Mouse (Mus musculus): ENCODE results near the gene Usp24. TPM values are rescaled to one million over a fixed set of nuclear protein-coding genes. Genes with fewer than 3 reads are reported as not detected.

Gene Usp24
- polyA plus RNA-seq, 1 experiment: 21.4 TPM

DNA sequence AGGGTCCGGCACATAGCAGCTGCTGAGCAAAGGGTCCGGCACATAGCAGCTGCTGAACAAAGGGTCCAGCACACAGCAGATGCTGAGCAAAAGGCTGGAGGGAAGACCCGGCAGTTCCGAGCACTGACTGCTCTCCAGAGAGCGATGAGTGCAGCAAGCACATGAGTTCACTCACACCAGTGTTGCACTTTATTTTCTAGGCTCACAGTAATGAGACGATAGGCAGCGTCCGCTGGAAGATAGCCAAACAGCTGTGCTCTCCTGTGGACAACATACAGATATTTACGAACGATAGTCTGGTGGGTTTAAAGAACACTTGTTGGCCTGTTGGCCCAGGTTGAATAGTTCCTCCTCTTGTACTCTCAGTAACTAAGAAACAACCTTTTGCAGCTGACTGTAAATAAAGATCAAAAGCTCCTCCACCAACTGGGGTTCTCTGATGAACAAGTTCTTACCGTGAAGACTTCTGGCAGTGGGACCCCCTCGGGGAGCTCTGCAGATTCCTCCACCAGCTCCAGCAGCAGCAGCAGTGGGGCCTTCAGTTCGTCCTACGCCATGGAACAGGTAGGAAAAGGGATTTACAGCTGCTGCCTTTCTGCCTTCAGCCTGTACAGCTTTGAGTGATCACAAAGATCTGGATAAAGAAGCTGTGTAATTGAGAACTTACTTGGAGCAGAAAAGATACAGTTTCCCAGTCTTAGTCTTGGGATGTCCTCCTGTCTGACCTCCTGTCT is 63.0 kb downstream of the Usp24 start:
- no peak overlapping the region for H3K27ac ChIP-seq (ENCODE audit: insufficient read depth, low read depth, low read length)
- H3K4me1 ChIP-seq (ENCODE audit: control insufficient read depth, insufficient read depth, low read length): no peaks in the 10 kb centered on the region
- WGBS: 66% methylated on average over 14 of the region's 14 CpGs
- H3K36me3 ChIP-seq (ENCODE audit: control insufficient read depth, insufficient read depth, low read length): peaks cover 19% of the 10 kb centered on the region
- no peak overlapping the region for H3K4me3 ChIP-seq (ENCODE audit: insufficient read depth, low read depth, low read length)
- no peak for DNase-seq
- no peak for TF ChIP-seq CTCF (conservative IDR thresholded peaks at IDR 0.05; ENCODE audit: insufficient read depth, insufficient read length, low read depth, low read length)
- no peak for TF ChIP-seq POLR2A (IDR thresholded peaks at IDR 0.05; ENCODE audit: low read depth, low read length)
- no peaks in the 10 kb centered on the region for H3K27me3 ChIP-seq (replicated peaks; ENCODE audit: control insufficient read depth, insufficient read depth, low read length)

DNA sequence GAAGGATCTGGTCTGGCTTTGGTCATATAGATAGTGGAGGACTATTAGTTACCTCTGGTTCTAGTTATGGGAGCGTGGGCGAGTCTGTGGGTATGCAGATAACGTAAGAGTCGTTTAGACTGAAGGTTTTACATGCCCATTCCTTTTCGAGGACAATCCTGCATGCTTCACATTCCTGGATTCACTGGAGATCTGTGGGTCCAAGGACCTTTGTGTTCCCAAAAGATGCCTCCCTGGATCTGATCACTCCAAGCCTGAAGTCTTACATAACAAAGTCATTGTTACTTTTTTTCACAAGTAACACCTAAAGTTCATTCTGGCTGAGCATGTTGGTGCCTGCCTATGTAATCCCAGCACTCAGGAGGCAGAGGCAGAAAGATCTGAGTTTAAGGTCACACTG is 65.1 kb downstream of the Usp24 start:
- no peak for TF ChIP-seq POLR2A (IDR thresholded peaks at IDR 0.05; ENCODE audit: low read depth, low read length)
- Histone ChIP-seq H3K4me3 (ENCODE audit: insufficient read depth, low read depth, low read length) (no peak overlapping the region), H3K27ac (ENCODE audit: insufficient read depth, low read depth, low read length) (no peak overlapping the region), H3K27me3 (replicated peaks; ENCODE audit: control insufficient read depth, insufficient read depth, low read length) (no peaks in the 10 kb centered on the region), H3K4me1 (ENCODE audit: control insufficient read depth, insufficient read depth, low read length) (no peaks in the 10 kb centered on the region), H3K36me3 (ENCODE audit: control insufficient read depth, insufficient read depth, low read length) (peaks cover 24% of the 10 kb centered on the region)
- WGBS: 65% methylated on average over 5 of the region's 5 CpGs
- no peak for DNase-seq

DNA sequence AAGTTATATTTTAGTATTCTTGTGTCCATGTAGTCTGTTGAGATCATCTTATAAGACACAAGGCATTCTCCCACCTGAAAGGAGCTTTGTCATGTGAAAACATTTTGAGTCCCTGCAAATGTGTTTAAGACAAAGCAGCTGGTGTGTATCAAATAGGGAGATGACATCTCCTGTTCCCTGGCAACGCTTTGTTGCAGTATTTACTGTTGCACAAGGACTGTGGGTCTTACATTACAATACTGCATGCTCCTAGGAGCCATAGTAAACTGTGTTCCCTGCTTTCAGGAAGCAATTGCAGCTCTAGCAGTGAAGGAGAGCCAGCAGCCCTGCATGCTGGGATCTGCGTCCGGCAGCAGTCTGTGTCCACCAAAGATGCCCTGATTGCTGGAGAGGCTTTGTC is 73.9 kb downstream of the Usp24 start:
- H3K4me3 ChIP-seq (ENCODE audit: insufficient read depth, low read depth, low read length): no peak overlapping the region
- DNase-seq: no peak
- H3K27me3 ChIP-seq (replicated peaks; ENCODE audit: control insufficient read depth, insufficient read depth, low read length): no peaks in the 10 kb centered on the region
- peaks cover 25% of the 10 kb centered on the region for H3K36me3 ChIP-seq (ENCODE audit: control insufficient read depth, insufficient read depth, low read length)
- TF ChIP-seq POLR2A (IDR thresholded peaks at IDR 0.05; ENCODE audit: low read depth, low read length): no peak
- no peak for TF ChIP-seq CTCF (conservative IDR thresholded peaks at IDR 0.05; ENCODE audit: insufficient read depth, insufficient read length, low read depth, low read length)
- no peaks in the 10 kb centered on the region for H3K4me1 ChIP-seq (ENCODE audit: control insufficient read depth, insufficient read depth, low read length)
- no peak overlapping the region for H3K27ac ChIP-seq (ENCODE audit: insufficient read depth, low read depth, low read length)
- 70% methylated on average over 3 of the region's 3 CpGs for WGBS

DNA sequence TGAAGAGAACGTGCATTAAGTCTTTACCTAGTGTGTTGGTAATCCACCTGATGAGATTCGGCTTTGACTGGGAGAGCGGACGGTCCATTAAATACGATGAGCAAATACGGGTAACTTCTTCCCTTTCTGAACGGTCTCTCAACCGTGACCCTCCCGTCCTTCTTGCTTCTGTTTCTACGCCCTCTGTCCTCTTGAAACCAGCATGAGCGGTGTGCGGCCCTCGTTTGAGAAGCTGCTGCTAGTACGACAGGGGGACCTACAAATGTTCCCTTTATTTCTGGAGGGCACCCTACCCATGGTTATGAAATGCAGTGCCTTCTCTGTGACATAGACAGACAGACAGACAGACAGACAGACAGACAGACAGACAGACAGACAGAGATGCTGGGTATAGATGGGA is 93.6 kb downstream of the Usp24 start:
- DNase-seq: no peak

DNA sequence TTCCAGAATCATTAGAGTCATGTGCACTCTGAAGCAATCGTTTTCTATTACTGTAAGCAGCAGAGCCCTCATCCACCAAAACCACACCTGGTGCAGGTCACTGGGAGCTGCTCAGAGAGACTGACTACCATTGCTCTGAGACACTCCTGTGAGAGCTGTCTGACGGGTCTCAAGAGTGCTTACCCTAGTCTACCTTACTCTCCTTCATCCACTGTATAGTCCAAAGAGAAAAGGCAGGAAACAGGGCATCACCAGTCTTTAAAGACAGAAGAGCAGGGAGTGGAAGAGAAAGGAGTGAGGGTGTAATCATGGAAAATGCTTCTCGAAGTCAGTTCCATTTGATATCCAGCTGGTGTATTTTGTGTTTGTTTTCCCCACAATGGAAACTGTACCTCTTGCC is 103.2 kb downstream of the Usp24 start:
- no peak for TF ChIP-seq CTCF (conservative IDR thresholded peaks at IDR 0.05; ENCODE audit: insufficient read depth, insufficient read length, low read depth, low read length)
- no peak for TF ChIP-seq POLR2A (IDR thresholded peaks at IDR 0.05; ENCODE audit: low read depth, low read length)
- Histone ChIP-seq H3K27ac (ENCODE audit: insufficient read depth, low read depth, low read length) (no peak overlapping the region), H3K27me3 (replicated peaks; ENCODE audit: control insufficient read depth, insufficient read depth, low read length) (no peaks in the 10 kb centered on the region), H3K4me1 (ENCODE audit: control insufficient read depth, insufficient read depth, low read length) (peaks cover 2% of the 10 kb centered on the region; the same call in 1 of the 2 replicates), H3K4me3 (ENCODE audit: insufficient read depth, low read depth, low read length) (no peak overlapping the region), H3K36me3 (ENCODE audit: control insufficient read depth, insufficient read depth, low read length) (peaks cover 20% of the 10 kb centered on the region)
- WGBS: 79% methylated on average over 3 of the region's 3 CpGs
- DNase-seq: no peak

More for the DNA sequence above, 93.6 kb downstream of the Usp24 start:
- H3K27ac ChIP-seq (ENCODE audit: insufficient read depth, low read depth, low read length): no peak overlapping the region
- no peaks in the 10 kb centered on the region for H3K27me3 ChIP-seq (replicated peaks; ENCODE audit: control insufficient read depth, insufficient read depth, low read length)
- H3K4me3 ChIP-seq (ENCODE audit: insufficient read depth, low read depth, low read length): no peak overlapping the region
- H3K4me1 ChIP-seq (ENCODE audit: control insufficient read depth, insufficient read depth, low read length): no peaks in the 10 kb centered on the region
- TF ChIP-seq POLR2A (IDR thresholded peaks at IDR 0.05; ENCODE audit: low read depth, low read length): no peak
- no peak for TF ChIP-seq CTCF (conservative IDR thresholded peaks at IDR 0.05; ENCODE audit: insufficient read depth, insufficient read length, low read depth, low read length)
- 64% methylated on average over 14 of the region's 14 CpGs for WGBS
- H3K36me3 ChIP-seq (ENCODE audit: control insufficient read depth, insufficient read depth, low read length): peaks cover 24% of the 10 kb centered on the region

DNA sequence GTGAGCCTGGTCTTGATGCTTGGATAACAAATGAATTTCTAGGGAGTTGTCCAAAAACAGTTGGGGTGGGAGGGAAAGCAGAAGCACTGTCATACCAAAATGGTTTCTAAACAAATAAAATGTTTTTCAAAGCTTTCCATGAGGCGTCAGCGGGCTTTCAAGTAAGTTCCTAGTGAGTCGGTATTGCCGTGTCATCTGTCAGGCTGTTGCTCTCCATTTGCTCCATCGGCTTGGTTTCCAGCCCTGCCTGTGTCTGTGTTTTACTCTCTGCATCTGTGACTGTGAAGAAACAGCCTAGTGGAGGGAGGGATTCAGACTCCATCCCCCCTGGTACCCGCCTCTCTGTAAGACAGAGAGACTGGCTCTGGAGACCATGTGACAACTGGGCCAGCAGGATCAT is 103.8 kb downstream of the Usp24 start:
- no peak for DNase-seq
- WGBS: 72% methylated on average over 6 of the region's 6 CpGs
- H3K36me3 ChIP-seq (ENCODE audit: control insufficient read depth, insufficient read depth, low read length): peaks cover 21% of the 10 kb centered on the region
- H3K27ac ChIP-seq (ENCODE audit: insufficient read depth, low read depth, low read length): no peak overlapping the region
- H3K4me1 ChIP-seq (ENCODE audit: control insufficient read depth, insufficient read depth, low read length): peaks cover 4% of the 10 kb centered on the region; the same call in 1 of the 2 replicates
- no peaks in the 10 kb centered on the region for H3K27me3 ChIP-seq (replicated peaks; ENCODE audit: control insufficient read depth, insufficient read depth, low read length)
- no peak overlapping the region for H3K4me3 ChIP-seq (ENCODE audit: insufficient read depth, low read depth, low read length)
- no peak for TF ChIP-seq POLR2A (IDR thresholded peaks at IDR 0.05; ENCODE audit: low read depth, low read length)
- TF ChIP-seq CTCF (conservative IDR thresholded peaks at IDR 0.05; ENCODE audit: insufficient read depth, insufficient read length, low read depth, low read length): no peak

DNA sequence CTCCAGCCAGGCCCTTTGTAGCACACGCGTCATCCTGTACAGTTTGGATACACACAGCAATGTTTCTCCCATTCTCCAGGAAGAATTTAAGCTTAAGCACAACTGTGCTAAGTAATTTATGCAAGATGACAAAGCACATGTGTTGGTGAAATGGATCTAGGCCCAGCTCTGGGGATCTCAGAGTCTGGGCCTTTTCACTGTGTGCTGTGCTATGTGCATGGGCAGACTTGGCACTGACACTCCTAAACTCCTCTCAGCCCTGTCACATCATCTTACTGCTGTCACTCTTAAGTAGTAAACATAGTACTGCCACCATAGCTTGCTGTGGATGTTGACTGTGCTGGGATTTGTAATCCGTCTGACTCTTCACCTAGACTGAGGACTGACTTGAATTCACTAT is 106.6 kb downstream of the Usp24 start:
- Histone ChIP-seq H3K27me3 (replicated peaks; ENCODE audit: control insufficient read depth, insufficient read depth, low read length) (no peaks in the 10 kb centered on the region), H3K36me3 (ENCODE audit: control insufficient read depth, insufficient read depth, low read length) (peaks cover 17% of the 10 kb centered on the region), H3K4me3 (ENCODE audit: insufficient read depth, low read depth, low read length) (no peak overlapping the region), H3K4me1 (ENCODE audit: control insufficient read depth, insufficient read depth, low read length) (peaks cover 4% of the 10 kb centered on the region; the same call in 1 of the 2 replicates), H3K27ac (ENCODE audit: insufficient read depth, low read depth, low read length) (no peak overlapping the region)
- no peak for TF ChIP-seq POLR2A (IDR thresholded peaks at IDR 0.05; ENCODE audit: low read depth, low read length)
- no peak for TF ChIP-seq CTCF (conservative IDR thresholded peaks at IDR 0.05; ENCODE audit: insufficient read depth, insufficient read length, low read depth, low read length)
- WGBS: 95% methylated on average over 3 of the region's 3 CpGs
- DNase-seq: no peak
